Mouse (Mus musculus) ES-Bruce4 (cell line): ENCODE measurements around the gene Sap25. TPM values are rescaled to one million over a fixed set of nuclear protein-coding genes. Genes with fewer than 3 reads are reported as not detected.

Source experiments
- H3K27ac ChIP-seq: 2 replicates; pipeline ENCODE4 v1.5.1; 2012; ENCODE audit warnings: low read length, inconsistent platforms; ENCODE audit not compliant: insufficient read depth
- H3K27me3 ChIP-seq: 2 replicates; pipeline ENCODE4 v1.6.1; 2012; ENCODE audit warnings: mild to moderate bottlenecking, low read length, inconsistent platforms; ENCODE audit not compliant: control insufficient read depth, poor library complexity, insufficient read depth, severe bottlenecking
- H3K36me3 ChIP-seq: 2 replicates; pipeline ENCODE4 v1.6.1; 2012; ENCODE audit warnings: inconsistent platforms, mild to moderate bottlenecking, low read length, moderate library complexity; ENCODE audit not compliant: control insufficient read depth, poor library complexity, insufficient read depth, severe bottlenecking
- H3K4me1 ChIP-seq: one replicate; pipeline ENCODE4 v1.8.1; 2011; ENCODE audit warnings: low read length; ENCODE audit not compliant: control insufficient read depth, insufficient read depth
- H3K4me3 ChIP-seq: 2 replicates; pipeline ENCODE4 v1.5.1; 2011; ENCODE audit warnings: low read depth, mild to moderate bottlenecking, low read length
- H3K9ac ChIP-seq: 2 replicates; pipeline ENCODE4 v1.6.1; 2012; ENCODE audit warnings: low read depth, mild to moderate bottlenecking, inconsistent platforms; ENCODE audit not compliant: poor library complexity, severe bottlenecking
- H3K9me3 ChIP-seq: replicated peaks from 2 replicates; pipeline ENCODE4 v1.6.1; 2012; ENCODE audit warnings: mild to moderate bottlenecking, low read length, inconsistent platforms; ENCODE audit not compliant: control insufficient read depth, poor library complexity, insufficient read depth, severe bottlenecking
- CTCF ChIP-seq: IDR thresholded peaks from one replicate; pipeline ENCODE4 v1.8.1; 2011; ENCODE audit warnings: low read depth, low read length
- EP300 ChIP-seq: IDR thresholded peaks from 2 replicates; pipeline ENCODE4 v1.6.1; 2011; ENCODE audit warnings: low read depth, low read length; ENCODE audit not compliant: insufficient read depth
- POLR2A ChIP-seq: IDR thresholded peaks from one replicate; pipeline ENCODE4 v1.8.1; 2011; ENCODE audit warnings: low read length; ENCODE audit not compliant: insufficient read depth
- polyA plus RNA-seq: library from polyadenylated mRNA; stranded (reverse); fragments of >200 nt; gene quantifications from 2 replicates; pipeline ENCODE4 v1.2.4, GENCODE M21; 2011; ENCODE audit warnings: low read depth; ENCODE audit not compliant: missing spikeins, insufficient read depth, insufficient read length

Gene Sap25
- polyA plus RNA-seq, 1 experiment, result 7.9 TPM

DNA sequence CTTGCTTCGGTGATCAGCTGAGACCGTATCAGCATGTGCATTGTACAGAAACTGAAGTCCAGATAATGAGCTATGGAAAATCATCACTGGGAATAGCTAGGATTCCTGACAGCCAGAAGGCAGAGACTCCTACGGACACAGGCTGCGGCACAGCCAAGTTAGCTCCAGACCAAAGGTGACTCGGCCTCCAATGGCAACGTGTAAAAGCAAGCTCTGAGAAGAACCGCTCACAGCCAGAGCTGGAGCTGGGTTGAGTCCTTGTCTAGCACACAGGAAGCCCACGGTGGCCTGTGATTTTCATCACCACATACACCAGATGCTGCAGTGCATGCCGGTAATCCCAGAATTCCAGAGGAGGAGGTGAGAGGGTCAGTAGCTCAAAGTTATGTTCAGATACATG lies 49.4 kb downstream of the Sap25 start:
- no peaks in the 10 kb centered on the region for H3K36me3 ChIP-seq
- H3K9ac ChIP-seq, result no peak overlapping the region
- TF ChIP-seq EP300, result no peak
- no peak for TF ChIP-seq CTCF
- no peak for TF ChIP-seq POLR2A
- H3K27me3 ChIP-seq, result no peaks in the 10 kb centered on the region
- H3K9me3 ChIP-seq, result no peaks in the 10 kb centered on the region
- H3K4me3 ChIP-seq, result no peak overlapping the region
- no peak overlapping the region for H3K27ac ChIP-seq
- H3K4me1 ChIP-seq, result no peaks in the 10 kb centered on the region

DNA sequence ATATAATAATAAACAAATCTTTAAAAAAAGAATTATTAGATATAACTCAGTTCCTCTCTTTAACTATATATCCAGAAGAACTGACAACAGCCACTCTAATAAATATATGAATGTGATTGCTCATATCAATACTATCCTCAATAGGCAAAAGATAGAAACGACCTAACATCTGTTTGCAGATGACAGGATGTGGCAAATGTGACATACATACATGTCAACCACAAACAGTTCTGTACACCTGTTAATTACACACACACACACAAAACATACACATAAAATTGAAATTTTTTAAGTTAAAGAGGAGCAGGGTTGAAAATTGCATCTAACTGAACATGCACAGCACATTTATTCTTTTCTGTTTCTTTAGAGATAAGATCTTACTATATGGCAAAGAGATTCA lies 50.7 kb downstream of the Sap25 start:
- H3K4me1 ChIP-seq, result peaks cover 1% of the 10 kb centered on the region

More for the DNA sequence above, 50.7 kb downstream of the Sap25 start:
- Histone ChIP-seq H3K27ac (no peak overlapping the region), H3K9me3 (no peaks in the 10 kb centered on the region), H3K36me3 (no peaks in the 10 kb centered on the region), H3K9ac (no peak overlapping the region), H3K27me3 (no peaks in the 10 kb centered on the region), H3K4me3 (no peak overlapping the region)
- no peak for TF ChIP-seq CTCF
- TF ChIP-seq EP300, result no peak
- TF ChIP-seq POLR2A, result no peak

Other genes with a start within 250 kb of the Sap25 start
- gene Zan, start 164.3 kb upstream of the Sap25 start, polyA plus RNA-seq, result 0.04 TPM in 1 of 2 replicates, not detected in the other
- gene Pop7, start 138.8 kb upstream of the Sap25 start, polyA plus RNA-seq, result 14.4 and 15.0 TPM in 2 replicates
- 33.5 and 37.9 TPM in 2 replicates for gene Gigyf1, start 122.8 kb upstream of the Sap25 start, polyA plus RNA-seq
- gene Epo, start 108.1 kb upstream of the Sap25 start, polyA plus RNA-seq, result not detected in 2 replicates
- gene Gnb2, start 107.8 kb upstream of the Sap25 start, polyA plus RNA-seq, result 208 and 237 TPM in 2 replicates
- gene Actl6b, start 87.8 kb upstream of the Sap25 start, polyA plus RNA-seq, result not detected in 2 replicates
- 2.3 and 5.4 TPM in 2 replicates for gene Tfr2, start 71.5 kb upstream of the Sap25 start, polyA plus RNA-seq
- gene Mospd3, start 40.3 kb upstream of the Sap25 start, polyA plus RNA-seq, result 20.3 and 22.4 TPM in 2 replicates
- gene Pcolce, start 27.6 kb upstream of the Sap25 start, polyA plus RNA-seq, result 49.2 and 60.6 TPM in 2 replicates
- gene Fbxo24, start 12.3 kb upstream of the Sap25 start, polyA plus RNA-seq, result 0.48 and 0.94 TPM in 2 replicates
- 25.1 and 28.6 TPM in 2 replicates for gene Lrch4, start 12.2 kb upstream of the Sap25 start, polyA plus RNA-seq
- 5.4 and 9.0 TPM in 2 replicates for gene Gm20605, start 12.2 kb upstream of the Sap25 start, polyA plus RNA-seq
- 1.2 and 1.5 TPM in 2 replicates for gene Irs3, start 4.4 kb downstream of the Sap25 start, polyA plus RNA-seq
- 14.8 and 16.0 TPM in 2 replicates for gene Agfg2, start 43.4 kb downstream of the Sap25 start, polyA plus RNA-seq
- 12.4 and 13.0 TPM in 2 replicates for gene Nyap1, start 100.3 kb downstream of the Sap25 start, polyA plus RNA-seq
- 47.7 and 53.3 TPM in 2 replicates for gene Tsc22d4, start 104.4 kb downstream of the Sap25 start, polyA plus RNA-seq
- gene Ppp1r35, start 137.5 kb downstream of the Sap25 start, polyA plus RNA-seq, result 30.3 and 35.4 TPM in 2 replicates
- gene Mepce, start 146.3 kb downstream of the Sap25 start, polyA plus RNA-seq, result 21.6 and 24.8 TPM in 2 replicates
- 15.0 and 15.5 TPM in 2 replicates for gene Zcwpw1, start 146.5 kb downstream of the Sap25 start, polyA plus RNA-seq
- not detected in 2 replicates for gene Pilra, start 194.9 kb downstream of the Sap25 start, polyA plus RNA-seq
- not detected in 2 replicates for gene Pilrb1, start 216.8 kb downstream of the Sap25 start, polyA plus RNA-seq
- gene Pilrb2, start 230.5 kb downstream of the Sap25 start, polyA plus RNA-seq, result not detected in 2 replicates